Mouse (Mus musculus): ENCODE measurements at regions not wholly inside any gene's neighbourhood (a gene's known extent, or its start where the extent isn't known, plus 50 kb on each side); places are given as distances from the start of the nearest gene placed in this dataset.
A peak's percentile ranks its signal among the peaks of the same experiment; 100 is the strongest.

GRCm38 (mm10) chr12:25157238-25157637 lies 60.3 kb upstream of the Id2 start:
- H3K36me3 ChIP-seq (replicated peaks in 1 of 2; ENCODE audit: control insufficient read depth in 1 of 2, insufficient read depth in 1 of 2, low read length in 1 of 2) = no peaks in the 10 kb centered on the region
- no peak overlapping the region for H3K4me3 ChIP-seq (replicated peaks in 1 of 3; ENCODE audit: low read depth in 2 of 3, low read length in 2 of 3, poor library complexity in 1 of 3)
- H3K9ac ChIP-seq (ENCODE audit: insufficient read depth, low read depth) = no peak overlapping the region
- DNase-seq (ENCODE audit: extremely low read depth) = no peak
- dilution Hi-C loops (cut with MboI; ENCODE audit: extremely low pct_ligation_motif_present, extremely low pct_unique_long_range_greater_than_20kb, low sequenced_read_pairs) (no loop called here), in situ Hi-C loops (cut with MboI; ENCODE audit: low pct_ligation_motif_present, low pct_unique_long_range_greater_than_20kb, low sequenced_read_pairs) (no loop called here)
- H3K9me3 ChIP-seq (replicated peaks; ENCODE audit: low read length) = no peaks in the 10 kb centered on the region
- 0 out of 2 replicates have a peak, but pooled peaks have one; percentile 7 for TF ChIP-seq EP300 (IDR thresholded peaks at IDR 0.05; ENCODE audit: low read length)
- TF ChIP-seq PAX5 (IDR thresholded peaks at IDR 0.05; ENCODE audit: low read length) = no peak
- no peak for TF ChIP-seq SMC3 (IDR thresholded peaks at IDR 0.05; ENCODE audit: low read depth, low read length)
- no peaks in the 10 kb centered on the region for H3K79me2 ChIP-seq (replicated peaks; ENCODE audit: control insufficient read depth, extremely low read depth, insufficient read depth, poor library complexity, severe bottlenecking)
- H3K4me2 ChIP-seq (ENCODE audit: insufficient read depth, low read depth, poor library complexity, severe bottlenecking) = no peak overlapping the region
- H3K27me3 ChIP-seq (replicated peaks) = peaks cover 6% of the 10 kb centered on the region
- no peak overlapping the region for H3K27ac ChIP-seq (ENCODE audit: insufficient read depth, low read depth)
- peaks cover 16 to 40% of the 10 kb centered on the region in 2 experiments for H3K4me1 ChIP-seq (ENCODE audit: control insufficient read depth in 1 of 2, insufficient read depth in 2 of 2)

- Histone ChIP-seq H3K4me3 (replicated peaks in 1 of 3; ENCODE audit: low read depth in 2 of 3, low read length in 2 of 3, poor library complexity in 1 of 3) (no peak overlapping the region), H3K36me3 (replicated peaks in 1 of 2; ENCODE audit: control insufficient read depth in 1 of 2, insufficient read depth in 1 of 2, low read length in 1 of 2) (no peaks in the 10 kb centered on the region), H3K9ac (ENCODE audit: insufficient read depth, low read depth) (no peak overlapping the region), H3K4me2 (ENCODE audit: insufficient read depth, low read depth, poor library complexity, severe bottlenecking) (no peak overlapping the region), H3K27me3 (replicated peaks) (peaks cover 2% of the 10 kb centered on the region), H3K79me2 (replicated peaks; ENCODE audit: control insufficient read depth, extremely low read depth, insufficient read depth, poor library complexity, severe bottlenecking) (no peaks in the 10 kb centered on the region), H3K9me3 (replicated peaks; ENCODE audit: low read length) (no peaks in the 10 kb centered on the region), H3K27ac (ENCODE audit: insufficient read depth, low read depth) (no peak overlapping the region), H3K4me1 (ENCODE audit: control insufficient read depth in 1 of 2, insufficient read depth in 2 of 2) (peaks cover 13 to 41% of the 10 kb centered on the region in 2 experiments)
- DNase-seq (ENCODE audit: extremely low read depth) = no peak
- in situ Hi-C loops (cut with MboI; ENCODE audit: low pct_ligation_motif_present, low pct_unique_long_range_greater_than_20kb, low sequenced_read_pairs) = no loop called here
- dilution Hi-C loops (cut with MboI; ENCODE audit: extremely low pct_ligation_motif_present, extremely low pct_unique_long_range_greater_than_20kb, low sequenced_read_pairs) = no loop called here
- no peak for TF ChIP-seq MAZ (IDR thresholded peaks at IDR 0.05; ENCODE audit: low read depth, low read length)
- TF ChIP-seq MAX (IDR thresholded peaks at IDR 0.05; ENCODE audit: low read length) = no peak
- TF ChIP-seq ZNF384 (IDR thresholded peaks at IDR 0.05; ENCODE audit: low read depth, low read length) = no peak
- no peak for TF ChIP-seq UBTF (IDR thresholded peaks at IDR 0.05; ENCODE audit: low read depth, low read length)
- no peak for TF ChIP-seq CHD2 (IDR thresholded peaks at IDR 0.05; ENCODE audit: low read length)
- no peak for TF ChIP-seq E2F4 (IDR thresholded peaks at IDR 0.05; ENCODE audit: insufficient replicate concordance, low read depth, low read length)
- TF ChIP-seq MYC (IDR thresholded peaks at IDR 0.05; ENCODE audit: low read depth, low read length) = no peak
- TF ChIP-seq MEF2A (IDR thresholded peaks at IDR 0.05; ENCODE audit: borderline replicate concordance, low read depth, low read length) = no peak
- no peak for TF ChIP-seq POLR2A (IDR thresholded peaks at IDR 0.05; ENCODE audit: low read depth, low read length)
- no peak for TF ChIP-seq BHLHE40 (IDR thresholded peaks at IDR 0.05; ENCODE audit: low read depth, low read length)
Observed at GRCm38 (mm10) chr12:25155396-25155795, 58.5 kb upstream of the Id2 start.

- dilution Hi-C loops (cut with MboI; ENCODE audit: extremely low pct_ligation_motif_present, extremely low pct_unique_long_range_greater_than_20kb, low sequenced_read_pairs) = no loop called here
- no peaks in the 10 kb centered on the region for H3K79me2 ChIP-seq (replicated peaks; ENCODE audit: control insufficient read depth, extremely low read depth, insufficient read depth, poor library complexity, severe bottlenecking)
Observed at GRCm38 (mm10) chr12:25148099-25148498, 51.2 kb upstream of the Id2 start.

More at GRCm38 (mm10) chr12:25148099-25148498, 51.2 kb upstream of the Id2 start:
- no peak overlapping the region for H3K27ac ChIP-seq (ENCODE audit: insufficient read depth, low read depth)
- no peak overlapping the region for H3K4me3 ChIP-seq (replicated peaks in 1 of 3; ENCODE audit: low read depth in 2 of 3, low read length in 2 of 3, poor library complexity in 1 of 3)
- H3K4me2 ChIP-seq (ENCODE audit: insufficient read depth, low read depth, poor library complexity, severe bottlenecking) = no peak overlapping the region
- H3K27me3 ChIP-seq (replicated peaks) = peaks cover 4% of the 10 kb centered on the region
- H3K9ac ChIP-seq (ENCODE audit: insufficient read depth, low read depth) = no peak overlapping the region
- no peaks in the 10 kb centered on the region for H3K9me3 ChIP-seq (replicated peaks; ENCODE audit: low read length)
- peaks cover 5 to 18% of the 10 kb centered on the region in 2 experiments; a peak in 3 of 4 replicates for H3K4me1 ChIP-seq (ENCODE audit: control insufficient read depth in 1 of 2, insufficient read depth in 2 of 2)
- no peak for DNase-seq (ENCODE audit: extremely low read depth)
- H3K36me3 ChIP-seq (replicated peaks in 1 of 2; ENCODE audit: control insufficient read depth in 1 of 2, insufficient read depth in 1 of 2, low read length in 1 of 2) = no peaks in the 10 kb centered on the region
- TF ChIP-seq POLR2A (IDR thresholded peaks at IDR 0.05; ENCODE audit: low read depth, low read length) = no peak
- TF ChIP-seq POLR2AphosphoS2 (IDR thresholded peaks at IDR 0.05; ENCODE audit: low read depth, low read length) = no peak
- no peak for TF ChIP-seq ETS1 (conservative IDR thresholded peaks at IDR 0.05; ENCODE audit: low read depth, low read length)
- no peak for TF ChIP-seq ZNF384 (IDR thresholded peaks at IDR 0.05; ENCODE audit: low read depth, low read length)
- no peak for TF ChIP-seq PAX5 (IDR thresholded peaks at IDR 0.05; ENCODE audit: low read length)
- no peak for TF ChIP-seq GABPA (IDR thresholded peaks at IDR 0.05; ENCODE audit: insufficient replicate concordance, low read depth, low read length)
- in situ Hi-C loops (cut with MboI; ENCODE audit: low pct_ligation_motif_present, low pct_unique_long_range_greater_than_20kb, low sequenced_read_pairs) = no loop called here
